Mouse (Mus musculus) urinary bladder, postnatal 25 days (tissue): Measurements from ENCODE around the gene Paqr7.

Experiments
- DNase-seq: peaks from one replicate; pipeline ENCODE4 v3.0.0; 2022; ENCODE audit warnings: low spot score

Paqr7 gene

GRCm38 (mm10) chr4:134535787-134536151 lies 39.3 kb downstream of the Paqr7 start:
- no peak for DNase-seq

GRCm38 (mm10) chr4:134538997-134539580 lies 42.6 kb downstream of the Paqr7 start:
- no peak for DNase-seq

- DNase-seq, result no peak
Observed at GRCm38 (mm10) chr4:134542726-134543125, 46.2 kb downstream of the Paqr7 start.

GRCm38 (mm10) chr4:134543261-134543660 lies 46.8 kb downstream of the Paqr7 start:
- DNase-seq, result peak; percentile 94

GRCm38 (mm10) chr4:134546814-134547705 lies 50.6 kb downstream of the Paqr7 start:
- DNase-seq, result peak; percentile 54

- no peak for DNase-seq
Observed at GRCm38 (mm10) chr4:134548169-134548938, 51.9 kb downstream of the Paqr7 start.

GRCm38 (mm10) chr4:134549899-134550298 lies 53.4 kb downstream of the Paqr7 start:
- no peak for DNase-seq

GRCm38 (mm10) chr4:134551494-134552316 lies 55.2 kb downstream of the Paqr7 start, which contains the start of gene Selenon:
Selenon (minus strand) TSS chr4:134552166.
- DNase-seq, result peak; percentile 62

- DNase-seq, result no peak
Observed at GRCm38 (mm10) chr4:134553631-134554030, 57.1 kb downstream of the Paqr7 start.

GRCm38 (mm10) chr4:134555956-134556580 lies 59.6 kb downstream of the Paqr7 start:
- DNase-seq, result no peak

- DNase-seq, result no peak
Observed at GRCm38 (mm10) chr4:134557626-134558249, 61.2 kb downstream of the Paqr7 start.

GRCm38 (mm10) chr4:134558570-134559113 lies 62.1 kb downstream of the Paqr7 start:
- no peak for DNase-seq

GRCm38 (mm10) chr4:134559154-134559553 lies 62.7 kb downstream of the Paqr7 start:
- no peak for DNase-seq
